Mouse (Mus musculus) testis, adult 2 months (tissue): ENCODE measurements around the gene Hpse2.

Experiments
- CTCF ChIP-seq: fragments of 200-500 bp; IDR thresholded peaks from 2 replicates; pipeline ENCODE4 v1.5.1; 2012; ENCODE audit warnings: low read depth, mild to moderate bottlenecking, inconsistent platforms, low read length, moderate library complexity; ENCODE audit not compliant: control insufficient read depth, insufficient read depth, insufficient replicate concordance
- POLR2A ChIP-seq: fragments of 200-500 bp; IDR thresholded peaks from 2 replicates; pipeline ENCODE4 v1.6.1; 2012; ENCODE audit warnings: low read depth, mild to moderate bottlenecking, inconsistent platforms, low read length, moderate library complexity; ENCODE audit not compliant: control insufficient read depth

DNA sequence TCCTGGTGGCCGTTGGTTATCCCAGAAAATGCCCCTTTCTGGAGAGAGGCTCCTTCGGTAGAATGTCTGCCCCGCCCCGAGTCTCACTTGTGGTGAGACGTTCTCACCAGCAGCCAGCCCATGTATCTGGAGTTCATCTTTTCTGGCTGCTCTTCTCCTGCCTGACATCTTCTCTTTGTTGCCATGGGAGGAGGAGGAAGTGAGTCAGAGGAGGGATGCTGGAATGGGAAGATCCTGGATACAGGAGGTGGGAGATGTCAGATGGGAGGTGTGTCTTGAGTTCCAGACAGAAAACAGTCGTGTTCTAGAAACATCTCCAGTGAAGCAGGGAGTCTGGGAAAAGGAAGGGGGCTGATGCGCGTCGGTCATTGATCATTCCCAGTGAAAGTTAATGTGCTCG, 578.7 kb downstream of the Hpse2 start:
- TF ChIP-seq POLR2A (no peak), CTCF (no peak)
